Mouse (Mus musculus): ENCODE data around the gene Hoxd9.
A peak's percentile ranks its signal among the peaks of the same experiment; 100 is the strongest.

Hoxd9 gene

DNA sequence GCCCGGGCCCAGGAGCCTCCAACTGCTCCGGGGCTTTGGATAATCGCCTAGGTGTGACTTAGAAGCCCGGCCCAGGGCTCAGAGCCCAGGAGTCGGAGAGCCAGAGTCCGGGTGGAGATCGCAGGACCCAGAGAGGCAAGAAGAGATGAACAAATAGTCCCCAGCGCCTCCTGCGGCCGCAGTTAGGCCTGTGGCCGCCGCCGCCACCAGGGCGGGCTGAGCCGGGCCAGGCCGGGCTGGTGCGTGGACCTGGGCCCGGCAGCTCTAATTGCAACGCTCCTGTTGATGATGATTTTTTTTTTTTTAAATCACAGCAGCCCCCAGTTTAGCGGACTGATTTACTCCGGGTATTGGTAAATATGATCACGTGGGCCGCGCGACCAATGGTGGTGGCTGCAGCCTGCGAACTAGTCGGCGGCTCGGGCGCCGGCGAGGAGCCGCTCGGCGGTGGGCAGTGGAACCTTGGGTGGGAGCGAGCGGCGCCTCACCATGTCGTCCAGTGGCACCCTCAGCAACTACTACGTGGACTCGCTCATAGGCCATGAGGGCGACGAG lies at the start of gene Hoxd9:
TSS of gene Hoxd9 (plus strand) at position 161 of the 555 bp plus-strand sequence.
- DNase-seq (ENCODE audit: inconsistent ontology term): no peak

DNA sequence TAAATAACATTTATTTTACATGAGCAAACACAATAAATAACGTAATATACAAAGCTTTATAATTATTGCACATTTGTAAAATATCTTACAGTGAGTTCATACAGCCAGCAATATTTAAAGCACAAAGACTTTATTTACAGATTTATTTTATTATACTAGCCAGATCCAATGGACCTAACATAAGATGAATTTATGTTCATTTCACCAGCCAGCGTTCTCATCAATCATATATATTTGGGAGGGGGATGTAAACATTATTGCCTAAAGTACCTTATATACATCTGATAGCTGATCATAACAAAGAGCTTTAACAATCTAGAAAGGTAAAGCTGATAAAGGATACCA lies 44.6 kb upstream of the Hoxd9 start:
- no peak for DNase-seq (ENCODE audit: inconsistent ontology term)

DNA sequence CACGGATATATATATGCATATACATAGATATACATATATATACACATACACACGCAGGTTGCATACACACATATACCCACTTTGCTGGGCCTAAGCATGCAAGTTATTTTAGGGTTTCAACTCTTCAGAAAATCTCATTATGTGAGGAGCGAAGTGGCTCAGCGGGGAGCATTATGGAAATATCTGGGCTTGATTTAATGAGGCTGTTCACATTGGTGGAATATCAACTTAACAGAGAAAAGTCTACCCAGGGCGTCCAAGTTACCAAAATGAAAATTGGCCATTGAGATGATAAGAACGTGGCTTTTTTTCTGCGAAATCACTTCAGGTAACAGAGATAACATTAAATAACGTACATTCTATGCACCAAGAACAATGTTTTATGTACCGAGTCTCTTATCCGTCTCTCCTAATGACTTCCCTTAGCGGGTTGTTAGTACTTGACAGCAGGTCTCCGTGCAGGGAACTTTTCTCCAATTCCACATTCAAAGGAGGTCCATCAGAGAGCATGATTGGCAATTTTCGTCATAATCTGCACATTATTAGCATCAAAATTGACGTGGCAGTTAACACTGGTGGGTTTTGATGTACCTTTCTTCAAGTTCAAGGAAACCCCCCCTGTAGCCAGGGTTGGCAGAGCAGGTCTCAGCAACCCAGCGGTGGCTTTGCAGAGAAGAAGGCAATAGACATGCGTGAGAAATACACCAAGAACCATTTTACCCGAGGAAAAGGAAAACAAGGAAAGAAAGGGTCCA lies 43.6 kb upstream of the Hoxd9 start:
- no peak for DNase-seq (ENCODE audit: inconsistent ontology term)

DNA sequence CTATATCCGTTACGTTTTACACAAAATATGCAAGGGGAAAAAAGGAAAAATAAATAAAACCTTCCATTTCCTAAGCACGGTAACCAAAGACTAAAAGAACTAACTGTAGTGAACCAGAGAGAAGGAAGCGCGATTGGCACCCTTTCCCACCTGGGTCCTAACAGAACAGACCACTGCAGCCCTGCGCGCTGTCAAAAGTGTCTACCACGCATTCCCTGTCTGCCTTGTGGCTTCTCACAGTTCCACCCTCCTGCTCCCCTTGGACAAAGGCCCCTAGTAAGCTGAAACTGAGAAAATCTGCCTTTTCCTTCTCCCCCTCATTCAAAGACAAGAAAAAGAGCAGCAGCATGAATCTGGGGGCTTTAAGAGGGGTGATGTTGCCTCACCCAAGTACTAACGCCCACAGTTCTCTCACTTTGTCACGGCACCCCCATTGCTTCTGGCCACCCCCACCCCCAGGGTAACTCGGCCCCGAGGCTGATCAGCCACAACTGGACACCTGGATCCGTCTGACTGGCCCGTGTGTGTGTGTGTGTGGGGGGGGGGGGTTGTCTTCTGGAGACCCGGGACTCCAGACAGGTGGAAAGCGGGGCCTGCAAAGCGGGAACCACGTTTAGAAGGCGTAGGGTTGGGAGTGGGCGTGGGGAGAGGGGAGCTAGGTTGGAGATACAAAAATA lies 42.6 kb upstream of the Hoxd9 start:
- no peak for DNase-seq (ENCODE audit: inconsistent ontology term)

DNA sequence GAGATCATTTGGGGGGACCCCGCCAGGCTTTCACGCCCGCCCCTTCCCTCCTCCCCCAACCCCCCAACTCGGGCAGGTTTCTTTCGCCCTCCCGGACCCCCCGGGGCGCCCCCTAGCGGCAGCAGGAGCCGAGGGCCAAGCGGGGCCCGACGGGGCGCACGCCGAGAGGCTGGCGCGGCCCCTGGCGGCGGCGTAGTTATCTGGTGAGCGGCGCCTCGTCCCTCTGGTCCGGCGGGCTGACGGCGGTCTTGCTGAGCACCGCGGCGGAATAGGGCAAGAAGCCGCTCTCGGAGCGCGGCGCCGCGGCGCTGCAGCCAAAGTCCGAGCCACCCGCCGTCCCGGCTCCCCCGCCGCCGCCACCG lies 42.1 kb upstream of the Hoxd9 start:
- DNase-seq (ENCODE audit: inconsistent ontology term): no peak

DNA sequence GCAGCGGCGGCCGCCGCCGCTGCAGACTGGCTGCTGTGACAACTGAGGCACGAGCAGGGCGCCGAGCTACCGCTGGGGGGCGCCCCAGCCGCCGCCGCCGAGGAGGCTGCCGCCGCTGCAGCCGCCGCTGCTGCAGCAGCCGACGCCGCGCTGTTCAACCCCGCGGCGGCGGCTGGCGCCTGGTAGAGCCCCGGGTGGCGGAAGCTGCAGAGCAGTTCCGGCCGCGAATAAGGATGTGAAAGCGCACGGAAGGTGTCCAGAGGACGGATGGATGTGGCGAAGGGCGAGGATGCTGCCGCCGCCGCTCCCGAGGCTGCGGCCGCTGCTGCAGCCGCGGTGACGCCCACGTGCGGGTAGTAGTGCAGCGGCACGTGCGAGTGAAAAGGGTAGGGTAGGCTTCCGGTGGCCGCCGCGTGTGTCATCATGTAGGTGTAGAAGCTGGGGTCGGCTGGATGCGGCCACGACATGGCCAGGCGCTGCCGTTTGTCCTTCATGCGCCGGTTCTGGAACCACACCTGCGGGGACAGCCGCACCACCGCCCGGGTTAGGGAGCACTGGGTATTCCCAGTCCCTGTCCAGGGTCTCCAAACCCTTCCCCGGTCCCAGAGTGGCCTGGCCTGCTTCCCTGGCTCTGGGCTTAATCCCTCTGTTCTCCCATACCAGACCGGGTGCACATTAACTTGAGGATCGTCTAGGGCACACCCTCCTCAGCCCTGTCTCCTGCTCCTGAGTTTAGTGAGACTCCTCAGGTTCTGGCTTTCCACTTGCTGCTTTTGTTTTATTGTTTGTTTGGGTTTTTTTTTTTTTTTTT lies 41.5 kb upstream of the Hoxd9 start:
- DNase-seq (ENCODE audit: inconsistent ontology term): no peak

DNA sequence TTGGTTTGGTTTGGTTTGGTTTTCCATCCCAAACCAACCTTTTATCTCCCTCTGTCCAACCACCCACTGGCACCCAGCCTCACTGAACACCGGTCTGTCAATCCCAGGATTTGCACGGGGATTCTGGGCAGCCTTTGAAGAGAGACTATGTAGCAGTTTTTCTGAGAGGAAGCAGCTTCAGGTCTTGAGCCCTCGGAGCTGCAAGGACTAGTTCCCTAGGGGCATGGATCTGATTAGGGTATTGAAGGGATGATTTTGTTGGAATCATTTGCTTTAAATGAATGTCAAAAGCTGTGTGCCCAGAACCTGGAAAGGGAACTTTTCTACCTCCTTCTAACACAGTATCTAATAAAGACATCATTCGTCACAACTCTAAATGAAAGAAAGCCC lies 40.9 kb upstream of the Hoxd9 start:
- no peak for DNase-seq (ENCODE audit: inconsistent ontology term)

DNA sequence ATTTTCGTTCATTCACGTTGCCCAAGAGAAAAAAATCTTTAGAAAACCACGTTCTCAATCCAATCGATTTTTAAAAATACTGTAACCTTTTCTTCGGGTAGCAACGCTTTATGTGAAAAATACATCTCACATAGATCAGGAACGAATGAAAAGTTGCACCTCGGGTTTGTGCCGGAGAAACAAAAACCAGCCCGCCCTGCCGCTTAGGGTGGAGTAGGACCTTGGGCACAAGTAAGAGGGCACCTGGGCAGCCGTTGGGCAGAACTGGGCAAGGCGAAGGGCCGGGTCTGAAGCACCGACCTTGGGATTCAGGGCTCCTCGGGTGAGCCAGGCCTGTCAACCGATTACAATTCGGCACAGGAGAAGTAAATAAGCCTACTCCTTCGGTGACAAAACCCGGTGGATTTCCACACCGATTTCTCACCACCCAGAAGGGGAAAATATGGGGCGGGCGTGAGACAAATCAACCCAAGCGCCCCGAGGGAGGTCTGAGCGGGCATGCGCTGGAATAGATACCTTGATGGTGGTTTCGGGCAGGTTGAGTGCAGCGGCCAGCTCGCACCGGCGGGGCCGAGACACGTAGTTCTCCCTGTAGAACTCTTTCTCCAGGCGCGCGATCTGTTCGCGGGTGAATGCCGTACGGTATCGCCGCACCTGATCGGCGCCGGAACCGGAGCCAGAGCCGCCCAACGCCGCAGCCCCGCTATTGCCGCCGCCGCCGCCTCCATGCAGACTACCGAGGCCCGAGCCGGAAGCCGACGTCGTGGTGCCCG lies 40.1 kb upstream of the Hoxd9 start:
- DNase-seq (ENCODE audit: inconsistent ontology term): no peak

DNA sequence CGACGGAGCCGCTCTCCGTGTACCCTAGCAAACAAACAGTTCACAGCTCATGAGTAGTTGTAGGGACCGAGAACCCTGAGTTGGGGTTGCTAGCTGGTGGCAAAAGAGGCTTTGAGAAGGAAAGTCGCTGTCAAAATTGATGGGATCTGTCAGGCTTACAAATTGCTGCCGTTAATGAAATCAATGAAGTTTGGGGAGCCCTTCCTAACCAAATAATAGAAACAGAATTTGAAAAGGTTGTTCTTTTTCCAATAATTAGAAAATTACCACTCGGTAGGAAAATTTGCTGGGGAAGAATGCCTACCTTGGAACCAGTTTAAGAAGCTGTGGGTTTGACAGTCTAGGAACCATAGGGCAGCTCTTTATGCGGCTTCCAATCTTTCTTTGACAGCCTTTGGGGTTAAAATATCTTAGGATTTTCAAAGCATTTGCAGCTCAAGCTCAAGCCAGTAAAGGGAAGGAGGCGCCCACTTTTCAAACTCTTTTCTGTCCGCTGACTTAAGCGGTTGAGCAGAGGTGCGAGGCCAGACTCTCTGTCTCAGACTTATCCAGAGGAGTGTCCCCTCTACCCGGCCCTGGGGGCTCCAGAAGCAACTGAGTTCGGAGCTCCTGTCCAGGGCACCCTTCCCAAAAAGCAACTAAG lies 39.4 kb upstream of the Hoxd9 start:
- no peak for DNase-seq (ENCODE audit: inconsistent ontology term)

DNA sequence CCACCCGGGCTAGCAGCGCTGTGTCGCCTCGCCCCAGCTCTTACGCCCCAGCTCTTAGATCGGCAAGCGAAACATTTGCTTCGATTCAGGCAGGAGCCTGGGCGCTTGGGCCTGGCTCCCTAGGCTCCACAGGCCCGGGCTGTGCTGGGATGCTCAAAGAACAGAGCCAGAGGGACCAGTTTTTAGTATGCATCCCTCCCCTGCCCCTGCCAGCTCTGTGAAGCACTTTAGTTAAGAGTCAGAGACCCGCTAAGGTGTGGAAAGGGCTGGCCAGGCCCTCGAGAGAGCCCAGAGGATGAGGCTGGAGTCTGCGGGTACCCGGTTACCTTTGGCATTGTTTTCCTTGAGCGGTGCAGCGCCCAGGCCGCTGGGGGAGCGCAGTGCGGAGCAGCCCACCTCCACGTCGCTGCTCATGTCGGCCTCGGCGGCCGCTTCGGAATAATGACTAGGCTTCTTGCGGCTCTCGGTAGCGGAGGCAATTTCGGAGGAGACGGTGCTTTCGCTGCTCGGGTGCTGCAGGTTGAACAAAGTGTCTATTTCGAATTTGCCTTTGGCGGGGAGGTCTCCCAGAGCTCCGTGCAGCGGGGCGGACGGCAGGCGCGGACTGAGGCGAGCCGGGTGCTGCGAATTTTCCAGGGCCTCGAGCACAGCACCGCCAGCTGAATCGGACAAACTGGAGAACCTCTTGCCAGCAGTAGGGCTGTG lies 38.7 kb upstream of the Hoxd9 start:
- no peak for DNase-seq (ENCODE audit: inconsistent ontology term)

DNA sequence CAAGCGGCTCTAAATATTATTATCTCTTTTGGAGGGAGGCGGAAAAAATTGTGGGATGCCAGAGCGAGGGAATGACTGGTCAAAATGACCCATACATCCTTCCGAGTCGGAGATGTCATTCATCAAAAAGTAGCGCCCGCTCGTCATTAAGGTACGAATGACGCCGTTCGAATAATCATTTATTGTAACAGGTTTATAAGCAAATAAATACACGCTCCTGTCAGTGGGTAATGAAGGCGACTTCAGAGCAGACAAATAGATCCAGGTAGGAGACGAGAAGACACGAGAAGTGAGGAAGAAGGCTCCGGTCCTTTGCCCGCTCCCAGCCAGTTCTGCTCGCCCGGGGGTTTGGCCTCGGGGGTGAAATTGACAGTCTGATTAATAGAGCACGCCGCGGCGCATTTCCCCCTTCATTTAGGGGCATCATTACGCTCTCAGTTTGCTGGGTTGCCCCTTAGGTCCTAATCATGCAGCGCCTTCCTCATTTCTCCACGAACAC lies 38.0 kb upstream of the Hoxd9 start, which contains the start of gene Evx2:
TSS of gene Evx2 (minus strand) at position 51 of the 499 bp plus-strand sequence.
- no peak for DNase-seq (ENCODE audit: inconsistent ontology term)

DNA sequence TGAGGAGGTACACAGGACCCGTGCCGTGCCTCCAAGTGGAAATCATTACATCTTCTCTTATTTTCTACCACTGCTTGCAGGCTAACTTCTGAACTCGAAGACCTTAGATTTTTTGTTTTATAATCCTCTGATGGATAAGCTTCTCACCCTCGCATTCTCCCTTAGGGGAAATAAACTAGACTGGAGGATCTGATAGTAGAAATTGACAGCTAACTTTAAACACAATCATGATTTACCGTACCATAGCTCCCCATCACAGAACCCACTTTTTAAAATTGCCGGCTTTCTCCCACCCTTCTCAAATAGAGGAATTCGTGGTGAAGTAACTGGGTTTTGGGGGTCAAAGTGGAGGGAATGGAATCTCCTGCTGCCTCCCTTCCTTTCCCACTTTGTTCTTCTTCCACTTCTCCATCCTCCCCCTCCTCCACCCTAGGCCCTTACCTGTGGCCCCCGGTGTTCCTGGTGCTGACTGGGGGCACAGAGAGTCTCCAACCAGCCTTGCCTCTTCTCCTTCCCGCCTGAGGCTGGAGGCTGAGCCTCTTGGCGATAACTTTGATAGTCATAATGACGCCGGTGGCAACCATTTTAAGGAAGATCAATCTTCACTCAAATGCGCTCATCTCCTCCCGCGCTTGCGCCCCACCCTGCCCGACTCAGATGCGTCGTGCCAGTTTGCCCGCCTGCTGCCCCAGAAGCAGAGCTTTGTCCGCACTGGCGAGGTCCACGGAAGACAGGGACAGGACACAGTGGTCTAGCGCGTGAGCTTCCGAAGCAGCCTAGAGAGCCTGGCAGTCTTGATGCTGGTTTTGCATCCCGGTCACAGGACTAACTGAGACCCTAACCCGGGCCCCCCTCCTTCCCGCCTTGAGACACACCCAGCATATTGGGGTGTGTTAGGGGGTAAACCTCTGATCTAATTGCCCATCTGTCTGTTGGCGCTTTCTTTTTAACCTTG lies 36.8 kb upstream of the Hoxd9 start:
- DNase-seq (ENCODE audit: inconsistent ontology term): no peak

DNA sequence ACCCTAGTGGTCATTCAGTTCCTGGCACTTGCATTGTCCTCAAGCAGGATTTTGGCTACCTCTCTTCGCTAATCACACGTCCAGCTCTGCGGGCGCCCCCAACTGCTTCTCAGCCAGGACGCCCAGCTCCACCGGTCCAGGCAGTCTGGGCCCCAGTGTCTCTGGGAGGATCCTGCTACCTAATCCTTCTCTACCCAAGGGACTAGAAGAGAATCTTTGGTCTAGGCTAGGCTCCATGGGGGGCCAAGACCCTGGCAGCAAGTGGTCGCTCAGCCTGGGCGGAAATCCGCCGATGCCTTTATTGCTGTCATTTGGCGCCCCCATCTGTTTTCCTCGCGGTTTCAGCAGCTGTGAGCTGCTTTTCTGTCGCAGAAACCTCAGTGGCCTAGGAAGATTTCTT lies 35.8 kb upstream of the Hoxd9 start:
- DNase-seq (ENCODE audit: inconsistent ontology term): no peak

DNA sequence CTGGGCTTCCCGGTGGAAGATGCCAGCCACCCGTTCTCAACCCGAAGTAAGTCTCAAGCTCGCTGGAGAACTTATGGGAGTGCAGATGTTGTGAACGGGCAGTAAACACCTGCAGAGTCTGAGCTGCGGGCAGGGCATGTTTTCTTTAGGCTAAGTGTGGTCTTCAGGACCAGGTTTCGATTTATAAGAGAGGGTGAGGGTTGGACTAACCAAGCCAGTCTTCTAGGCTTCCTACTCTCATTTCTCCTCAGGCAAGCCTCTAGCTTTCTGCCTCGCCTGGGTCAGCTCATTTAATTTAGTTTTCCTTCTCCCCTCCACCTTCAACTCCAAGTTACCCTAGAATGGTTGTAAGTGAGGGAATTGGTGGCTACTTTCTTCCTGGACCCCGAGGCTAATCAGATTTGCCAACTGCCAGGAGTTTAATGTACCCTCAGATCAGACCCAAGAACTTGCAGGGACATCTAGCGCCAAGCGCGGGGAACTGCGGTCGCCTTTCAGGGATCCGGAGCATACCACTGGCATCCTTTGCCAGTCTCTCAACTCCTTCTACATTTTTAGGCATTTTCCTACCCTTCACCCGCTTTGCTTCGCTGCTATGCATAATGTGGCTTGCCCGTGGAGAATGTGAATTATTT lies 34.1 kb upstream of the Hoxd9 start:
- DNase-seq (ENCODE audit: inconsistent ontology term): peak; percentile 41

DNA sequence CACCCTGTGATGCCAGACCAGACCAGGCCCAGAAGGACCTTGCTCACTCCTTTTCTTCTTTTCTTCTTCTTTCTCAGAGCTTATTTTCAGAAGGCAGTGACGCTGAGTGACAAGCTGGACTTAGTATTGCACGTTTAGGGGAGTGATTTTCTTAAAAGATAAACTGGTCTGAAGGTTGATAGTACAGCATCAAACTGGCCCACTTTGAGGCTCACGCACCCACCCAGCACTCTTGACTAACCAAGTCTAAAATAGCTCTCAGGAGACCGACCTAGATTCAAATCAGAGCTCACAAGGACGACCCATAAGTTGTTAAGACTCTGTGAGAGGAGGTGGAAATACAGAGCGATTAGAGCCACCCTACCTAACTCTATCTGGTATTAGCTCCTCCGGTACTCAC lies 31.1 kb upstream of the Hoxd9 start:
- DNase-seq (ENCODE audit: inconsistent ontology term): no peak

DNA sequence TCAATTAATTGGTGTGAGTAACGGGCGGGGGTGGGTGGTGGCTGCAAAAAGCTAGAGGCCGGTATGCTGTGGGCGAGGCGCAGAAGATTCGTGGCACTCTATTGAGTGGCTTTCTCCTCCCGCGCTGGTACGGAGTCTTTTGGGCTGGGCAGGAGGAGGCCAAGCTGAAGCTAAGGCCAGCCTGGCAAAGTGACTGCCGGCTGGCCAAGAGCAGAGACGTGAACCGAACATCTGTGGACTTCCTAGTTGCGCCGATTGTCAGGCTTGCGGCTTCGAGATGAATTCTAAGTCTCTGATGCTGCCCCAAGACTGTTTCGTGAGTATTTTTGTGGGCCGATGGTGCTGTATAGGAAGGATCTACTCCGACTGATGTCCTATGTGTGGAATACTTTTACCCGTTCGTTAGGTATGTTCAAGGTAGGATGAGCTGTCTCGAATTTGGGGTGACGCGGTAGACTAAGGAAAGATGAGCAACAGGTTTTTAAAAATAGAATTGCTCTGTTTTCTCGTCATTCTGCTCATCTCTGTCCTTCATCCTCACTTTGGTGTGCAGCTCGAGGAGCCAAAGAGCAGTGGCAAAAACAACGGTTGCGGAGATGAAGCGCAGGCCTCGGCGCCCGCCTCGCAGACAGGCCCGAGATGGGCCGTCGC lies 30.2 kb upstream of the Hoxd9 start:
- no peak for DNase-seq (ENCODE audit: inconsistent ontology term)

DNA sequence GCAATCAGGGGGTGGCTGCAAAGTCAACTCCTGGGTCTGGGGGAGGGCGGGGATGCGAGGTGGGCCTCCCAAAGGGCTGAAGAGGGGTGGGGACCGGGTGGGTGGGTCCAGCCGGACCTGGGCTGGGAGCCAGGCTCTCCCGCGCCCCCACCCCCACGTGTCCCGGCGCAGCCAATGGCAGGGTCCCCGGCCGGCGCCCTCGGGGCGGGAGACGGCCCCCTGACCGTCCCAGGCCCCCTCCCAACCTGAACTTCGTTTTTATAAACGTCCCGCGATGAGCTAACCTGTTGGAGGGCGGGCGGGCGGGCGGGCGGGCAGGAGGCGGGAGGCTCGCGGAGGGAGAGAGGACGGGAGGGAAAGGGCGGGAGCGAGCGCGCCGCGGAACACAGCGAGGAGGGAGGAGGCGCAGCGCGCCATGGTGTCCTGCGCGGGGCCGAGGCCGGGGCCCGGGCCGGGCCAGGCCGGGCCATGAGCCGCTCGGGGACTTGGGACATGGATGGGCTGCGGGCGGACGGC lies 29.6 kb upstream of the Hoxd9 start, which contains the start of gene Hoxd13:
TSS of gene Hoxd13 (plus strand) at position 469 of the 516 bp plus-strand sequence.
- DNase-seq (ENCODE audit: inconsistent ontology term): no peak
